Mouse (Mus musculus) heart, adult 8-10 months (tissue): ENCODE data around the gene Tbcc. TPM values are rescaled to one million over a fixed set of nuclear protein-coding genes. Genes with fewer than 3 reads are reported as not detected.

Source experiments
- DNase-seq: peaks from one replicate; pipeline ENCODE4 v3.0.0; 2022; ENCODE audit warnings: low spot score
- total RNA-seq, 4 experiments: library from RNA; stranded (reverse); gene quantifications; 2 replicates each; pipeline ENCODE4 v1.2.4; 2022

Gene Tbcc
- total RNA-seq, 4 experiments from 2014 or later, result 15.4 to 18.6 (median 17.3) TPM

DNA sequence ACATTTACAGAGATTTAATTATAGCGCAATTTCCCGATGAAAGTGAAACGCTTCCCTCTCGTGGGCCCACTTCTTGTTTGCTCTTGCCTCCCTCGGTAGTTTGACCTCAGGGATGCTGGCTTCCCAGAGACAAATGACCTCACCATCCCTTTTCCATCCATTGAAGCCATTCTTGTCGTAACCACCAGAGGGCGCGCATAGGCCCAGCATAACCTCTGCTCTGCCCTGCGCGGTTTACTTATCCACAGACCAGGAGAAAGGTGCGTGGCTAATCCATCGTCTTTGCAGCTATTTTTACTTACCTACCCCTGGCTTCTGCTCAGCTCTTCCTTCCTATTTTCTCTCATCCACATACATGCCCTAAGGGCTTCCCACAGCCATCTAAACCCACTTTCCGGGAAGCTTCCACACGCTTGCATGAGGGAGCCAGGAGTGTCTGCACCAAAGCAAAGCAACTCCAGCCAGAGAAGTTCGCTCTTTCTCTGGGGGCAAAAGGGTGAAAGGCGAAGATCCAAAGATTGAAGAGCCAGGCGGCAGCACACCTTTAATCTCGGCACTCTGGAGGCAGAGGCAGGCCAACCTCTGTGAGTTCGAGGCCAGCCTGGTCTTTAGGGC, 13.5 kb downstream of the Tbcc start:
- peak; percentile 79 for DNase-seq

- no peak for DNase-seq
Observed at GRCm38 (mm10) chr17:46910186-46910585, 19.7 kb downstream of the Tbcc start, which contains the start of gene Prph2. TSS of gene Prph2 (plus strand) at chr17:46910459.

GRCm38 (mm10) chr17:46912331-46912730, 21.8 kb downstream of the Tbcc start:
- no peak for DNase-seq

DNA sequence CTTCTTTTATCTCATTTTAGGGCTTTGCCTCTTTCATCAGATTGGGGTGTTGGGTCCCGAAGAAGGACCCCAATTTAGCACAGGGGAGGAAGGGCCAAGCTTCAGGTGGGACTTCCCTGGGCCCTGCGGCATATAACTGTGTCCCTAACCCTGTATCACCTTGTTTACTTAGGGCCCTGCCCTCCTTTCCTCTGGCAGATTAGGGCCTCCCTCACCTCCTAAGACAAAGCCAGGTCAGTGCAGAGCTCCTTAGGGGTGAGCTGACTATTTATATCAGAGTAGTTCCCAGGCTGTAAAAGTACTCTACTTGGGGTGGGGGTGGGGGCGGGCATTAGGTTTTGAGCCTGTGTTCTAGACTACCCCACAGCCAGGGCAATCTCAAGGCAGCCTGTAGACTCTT, 24.6 kb downstream of the Tbcc start:
- DNase-seq, result no peak

GRCm38 (mm10) chr17:46918951-46919350, 28.5 kb downstream of the Tbcc start:
- no peak for DNase-seq

DNA sequence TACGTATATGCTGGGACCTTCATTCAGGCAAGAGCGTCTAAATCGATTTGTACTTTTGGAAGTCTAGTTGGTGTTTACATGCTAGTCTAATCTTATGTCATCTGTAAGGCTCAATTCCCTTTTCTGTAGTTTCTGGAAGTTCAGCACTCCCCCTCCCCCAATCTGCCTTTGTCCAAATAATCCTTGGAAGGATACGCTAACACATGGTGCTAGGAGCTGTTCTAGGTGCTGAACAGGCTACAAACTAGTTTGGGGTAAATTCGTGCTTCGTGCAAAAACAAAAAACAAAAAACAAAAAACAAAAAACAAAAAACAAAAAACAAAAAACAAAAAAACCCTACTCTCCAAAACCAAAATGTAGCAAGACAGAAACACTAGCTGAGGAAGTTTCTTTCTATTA, 30.4 kb downstream of the Tbcc start:
- DNase-seq, result no peak

- DNase-seq, result no peak
Observed at GRCm38 (mm10) chr17:46926192-46926591, 35.7 kb downstream of the Tbcc start.

GRCm38 (mm10) chr17:46926941-46927340, 36.5 kb downstream of the Tbcc start:
- DNase-seq, result no peak

- no peak for DNase-seq
Observed at GRCm38 (mm10) chr17:46927781-46928180, 37.3 kb downstream of the Tbcc start.

GRCm38 (mm10) chr17:46929277-46929676, 38.8 kb downstream of the Tbcc start:
- DNase-seq, result no peak

DNA sequence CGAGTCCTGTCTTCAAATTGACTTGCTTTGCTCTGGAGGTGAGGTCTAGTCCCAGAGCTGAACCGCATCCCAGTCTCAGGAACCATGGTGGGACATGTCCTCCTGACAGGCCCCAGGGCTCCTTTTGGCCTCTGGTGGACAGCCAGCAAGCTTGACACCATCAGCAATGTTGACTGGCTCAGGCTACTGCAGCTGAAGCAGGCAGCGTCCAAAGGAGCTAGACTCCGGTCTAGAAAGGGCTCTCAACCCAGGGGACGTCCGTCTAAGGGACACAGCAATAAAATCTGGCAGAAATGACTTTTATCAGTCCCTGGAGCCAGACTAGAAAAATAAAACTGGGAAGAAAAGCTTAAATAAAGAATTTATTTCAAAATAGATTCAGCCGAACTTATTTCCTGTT, 39.4 kb downstream of the Tbcc start:
- DNase-seq, result no peak

DNA sequence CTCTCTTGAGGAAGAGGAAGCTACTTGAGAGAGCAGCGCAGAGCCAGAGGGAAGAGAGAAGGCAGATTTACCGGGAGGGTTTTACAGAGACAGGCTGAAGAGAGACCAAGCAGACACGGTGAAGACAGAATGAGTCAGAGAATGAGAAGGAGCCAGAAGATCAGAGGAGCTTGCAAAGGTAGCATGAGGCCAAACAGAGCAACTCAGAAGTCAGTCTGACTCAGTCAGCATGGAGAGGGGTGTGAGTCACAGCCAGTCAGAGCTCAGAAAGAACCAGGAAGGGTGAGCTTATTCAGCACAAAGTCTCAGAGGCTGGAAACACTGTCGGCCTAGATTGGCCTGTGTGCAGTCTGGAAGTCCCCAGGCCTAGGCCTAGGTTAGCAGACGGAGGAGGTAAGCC, 42.5 kb downstream of the Tbcc start:
- no peak for DNase-seq

DNA sequence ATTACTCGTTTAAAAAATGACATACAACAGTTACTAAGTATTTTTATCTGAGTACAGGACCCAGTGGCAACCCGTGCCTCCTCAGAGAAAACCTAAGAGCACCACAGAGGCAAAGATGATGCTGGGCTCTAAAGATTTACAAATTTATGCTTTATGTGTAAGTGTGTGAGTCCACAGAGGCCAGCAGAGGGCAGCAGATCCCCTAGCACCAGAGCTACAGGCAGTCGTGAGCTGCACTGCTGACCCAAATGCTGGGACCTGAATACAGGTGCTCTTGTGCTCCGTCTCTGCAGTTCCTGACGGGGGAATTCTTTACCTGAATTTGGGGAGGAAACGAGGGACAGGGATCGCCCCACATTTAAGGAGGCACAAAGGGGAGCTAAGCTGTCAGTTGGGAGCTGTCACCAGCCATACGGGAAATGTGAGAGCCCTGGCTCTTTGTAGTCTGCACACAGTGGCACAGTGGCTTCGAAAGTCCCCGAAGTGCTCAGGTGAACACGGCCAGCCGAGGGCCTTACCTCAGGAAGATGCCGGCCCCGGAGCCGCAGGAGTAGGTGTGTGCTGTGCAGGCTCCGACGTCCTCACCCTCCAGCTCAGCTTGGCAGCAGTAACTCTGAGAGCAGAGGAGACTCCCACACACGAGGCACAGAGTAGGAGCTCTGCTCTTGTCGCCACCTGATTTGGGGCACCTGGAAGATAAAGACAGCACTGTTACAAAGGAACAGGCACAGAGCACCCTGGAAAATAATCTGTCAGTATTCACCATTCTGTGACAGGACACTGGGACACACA, 43.3 kb downstream of the Tbcc start:
- peak; percentile 24 for DNase-seq

GRCm38 (mm10) chr17:46940461-46940860, 50.0 kb downstream of the Tbcc start:
- DNase-seq, result no peak

Other genes starting within 250 kb of the Tbcc start
- gene Klc4, start 244.7 kb upstream of the Tbcc start, total RNA-seq, result 10 to 100 TPM; 27.5 to 29.1 (median 28.5) TPM
- gene Mrpl2, start 244.5 kb upstream of the Tbcc start, total RNA-seq, result 100 to 1,000 TPM; 115 to 133 (median 125) TPM
- gene Cul7, start 240.3 kb upstream of the Tbcc start, total RNA-seq, result 10 to 100 TPM; 16.5 to 21.2 (median 18.7) TPM
- 10 to 100 TPM; 10.5 to 13.7 (median 12.4) TPM for gene Rrp36, start 216.3 kb upstream of the Tbcc start, total RNA-seq
- gene Mea1, start 211.9 kb upstream of the Tbcc start, total RNA-seq, result 10 to 100 TPM; 47.1 to 52.5 (median 51.6) TPM
- gene Klhdc3, start 209.8 kb upstream of the Tbcc start, total RNA-seq, result 10 to 100 TPM; 53.8 to 65.7 (median 61.5) TPM
- gene Ppp2r5d, start 185.6 kb upstream of the Tbcc start, total RNA-seq, result 10 to 100 TPM; 25.1 to 31.0 (median 28.6) TPM
- gene Pex6, start 179.2 kb upstream of the Tbcc start, total RNA-seq, result 10 to 100 TPM; 34.4 to 37.4 (median 35.7) TPM
- gene Gnmt, start 161.5 kb upstream of the Tbcc start, total RNA-seq, result 1 to 10 TPM; 2.6 to 7.2 (median 3.4) TPM
- 10 to 100 TPM; 17.2 to 22.1 (median 18.4) TPM for gene Cnpy3, start 138.5 kb upstream of the Tbcc start, total RNA-seq
- not detected for gene Ptcra, start 127.0 kb upstream of the Tbcc start, total RNA-seq
- 10 to 100 TPM; 24.2 to 33.2 (median 28.9) TPM for gene 2310039H08Rik, start 118.0 kb upstream of the Tbcc start, total RNA-seq
- 10 to 100 TPM; 43.9 to 58.6 (median 52.8) TPM for gene Rpl7l1, start 108.0 kb upstream of the Tbcc start, total RNA-seq
- gene Bicral, start 32.2 kb upstream of the Tbcc start, total RNA-seq, result 10 to 100 TPM; 12.8 to 15.3 (median 14.4) TPM
- gene Prph2, start 19.8 kb downstream of the Tbcc start, total RNA-seq, result not detected
- 10 to 100 TPM; 78.8 to 87.7 (median 82.8) TPM for gene Ubr2, start 119.9 kb downstream of the Tbcc start, total RNA-seq